Mouse (Mus musculus) midbrain, postnatal 0 days (tissue): ENCODE results near the gene Nfe2l3. TPM values are rescaled to one million over a fixed set of nuclear protein-coding genes. Genes with fewer than 3 reads are reported as not detected.
A peak's percentile ranks its signal among the peaks of the same experiment; 100 is the strongest.

Experiments used
- ATAC-seq: fragments of 200-750 bp; cut with Nextera tagmentation; 2 replicates; pipeline ENCODE4 v1.8.0; 2017; ENCODE audit warnings: moderate number of reproducible peaks, mild to moderate bottlenecking, moderate TSS enrichment, moderate library complexity; ENCODE audit not compliant: low FRiP score
- DNase-seq: peaks from one replicate; pipeline ENCODE4 v3.0.0-alpha.2; 2015; ENCODE audit warnings: low spot score
- H3K27ac ChIP-seq: fragments of 300-500 bp; sonication (generic); 2 replicates; pipeline ENCODE4 v1.5.1; 2014; ENCODE audit warnings: low read depth, mild to moderate bottlenecking, low read length, mixed read lengths
- H3K27me3 ChIP-seq: fragments of 300-500 bp; sonication (generic); 2 replicates; pipeline ENCODE4 v1.6.1; 2014; ENCODE audit warnings: low read length, control low read depth, mixed read lengths; ENCODE audit not compliant: insufficient read depth
- H3K36me3 ChIP-seq: fragments of 300-500 bp; sonication (generic); 2 replicates; pipeline ENCODE4 v1.6.1; 2014; ENCODE audit warnings: low read length, control low read depth, mixed read lengths; ENCODE audit not compliant: insufficient read depth
- H3K4me1 ChIP-seq: fragments of 300-500 bp; sonication (generic); 2 replicates; pipeline ENCODE4 v1.6.1; 2014; ENCODE audit warnings: mild to moderate bottlenecking, control low read depth, antibody characterized with exemption, low read length, mixed read lengths; ENCODE audit not compliant: insufficient read depth
- H3K4me2 ChIP-seq: fragments of 300-500 bp; sonication (generic); 2 replicates; pipeline ENCODE4 v1.6.1; 2014; ENCODE audit warnings: low read depth, mild to moderate bottlenecking, low read length, mixed read lengths; ENCODE audit not compliant: poor library complexity, severe bottlenecking
- H3K4me3 ChIP-seq: fragments of 300-500 bp; sonication (generic); 2 replicates; pipeline ENCODE4 v1.5.1; 2014; ENCODE audit warnings: low read depth, mild to moderate bottlenecking, low read length, moderate library complexity
- H3K9ac ChIP-seq: fragments of 300-500 bp; sonication (generic); replicated peaks from 2 replicates; pipeline ENCODE4 v1.6.1; 2014; ENCODE audit warnings: mild to moderate bottlenecking, low read length, moderate library complexity, mixed read lengths; ENCODE audit not compliant: poor library complexity, severe bottlenecking
- H3K9me3 ChIP-seq: fragments of 300-500 bp; sonication (generic); 2 replicates; pipeline ENCODE4 v1.6.1; 2016; ENCODE audit warnings: low read length, control low read depth
- CTCF ChIP-seq: IDR thresholded peaks from 2 replicates; pipeline ENCODE4 v1.5.1; 2016; ENCODE audit warnings: antibody characterized with exemption, mild to moderate bottlenecking
- WGBS: fragments of 180-500 bp; shearing (Covaris S2); extraction: QIAGEN DNeasy Blood & Tissue Kit; methylation state at CpG from one replicate; pipeline ENCODE4 v1.1.7; 2014; 5-methylcytosine and 5-hydroxymethylcytosine counted together
- polyA plus RNA-seq: library from polyadenylated mRNA; unstranded; fragments of >200 nt; fragmentation: Nextera tagmentation; extraction: Ambion mirVana; gene quantifications from 2 replicates; pipeline ENCODE4 v1.2.1, GENCODE M21; 2015
- total RNA-seq: library from RNA; depleted of rRNA; stranded (reverse); fragments of >200 nt; gene quantifications from 2 replicates; pipeline ENCODE4 v1.2.3, GENCODE M21; 2014; rRNA removed

The Nfe2l3 gene
- total and polyA plus RNA-seq, 2 experiments from 2014 or later: 7.3 to 12.7 TPM

DNA sequence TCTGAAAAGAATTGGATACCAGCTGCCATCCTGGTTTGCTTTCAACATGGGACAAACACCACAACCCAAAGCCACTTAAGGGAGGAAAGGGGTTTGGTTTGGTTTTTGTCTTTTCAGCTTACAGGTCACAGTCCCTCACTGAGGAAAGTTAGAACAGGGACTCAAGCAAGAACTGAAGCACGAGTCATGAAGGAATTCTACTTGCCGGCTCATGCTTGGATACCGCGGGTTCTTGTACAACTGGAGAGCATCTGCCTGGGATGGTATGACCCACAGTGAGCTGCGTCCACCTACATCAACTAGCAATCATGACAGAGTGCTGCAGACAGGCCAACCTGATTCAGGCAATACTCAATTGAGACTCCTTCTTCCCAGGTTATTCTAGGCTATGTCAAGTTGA lies 54.3 kb downstream of the Nfe2l3 start:
- WGBS: 92% methylated on average over 5 of the region's 5 CpGs
- DNase-seq (no peak), ATAC-seq (no peak)
- H3K36me3 ChIP-seq: peaks cover 10% of the 10 kb centered on the region; the same call in 1 of the 2 replicates
- H3K27me3 ChIP-seq: no peaks in the 10 kb centered on the region
- no peak for TF ChIP-seq CTCF
- no peak overlapping the region for H3K27ac ChIP-seq
- H3K4me2 ChIP-seq: no peak overlapping the region
- no peaks in the 10 kb centered on the region for H3K9me3 ChIP-seq
- no peak overlapping the region for H3K4me3 ChIP-seq
- no peaks in the 10 kb centered on the region for H3K4me1 ChIP-seq
- no peak overlapping the region for H3K9ac ChIP-seq

DNA sequence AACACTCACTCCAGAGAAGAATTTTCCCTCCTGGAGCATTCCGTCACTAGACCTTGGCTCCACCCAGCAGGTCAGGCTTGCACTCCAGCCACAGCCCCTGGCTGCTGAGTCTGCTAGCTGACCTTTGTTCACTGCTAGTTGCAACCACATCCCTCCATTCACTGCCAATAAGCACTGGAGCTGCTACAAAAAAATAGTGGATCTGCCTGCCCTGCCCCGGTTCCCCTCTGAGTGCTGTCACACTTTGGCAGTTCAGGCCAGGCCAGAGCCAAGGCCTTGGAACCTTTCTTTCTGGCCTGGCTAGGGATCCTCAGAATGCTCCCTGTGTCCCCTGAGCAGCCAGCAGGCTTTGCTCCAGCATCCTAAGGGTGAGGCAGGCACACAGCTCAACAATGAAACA lies 57.3 kb downstream of the Nfe2l3 start:
- Histone ChIP-seq H3K4me2 (no peak overlapping the region), H3K9me3 (no peaks in the 10 kb centered on the region), H3K9ac (no peak overlapping the region), H3K4me1 (no peaks in the 10 kb centered on the region), H3K27ac (no peak overlapping the region), H3K27me3 (no peaks in the 10 kb centered on the region), H3K4me3 (no peak overlapping the region), H3K36me3 (no peaks in the 10 kb centered on the region)
- no peak for TF ChIP-seq CTCF
- no peak for ATAC-seq
- 65% methylated on average over 2 of the region's 2 CpGs for WGBS
- DNase-seq: peak; percentile 19

DNA sequence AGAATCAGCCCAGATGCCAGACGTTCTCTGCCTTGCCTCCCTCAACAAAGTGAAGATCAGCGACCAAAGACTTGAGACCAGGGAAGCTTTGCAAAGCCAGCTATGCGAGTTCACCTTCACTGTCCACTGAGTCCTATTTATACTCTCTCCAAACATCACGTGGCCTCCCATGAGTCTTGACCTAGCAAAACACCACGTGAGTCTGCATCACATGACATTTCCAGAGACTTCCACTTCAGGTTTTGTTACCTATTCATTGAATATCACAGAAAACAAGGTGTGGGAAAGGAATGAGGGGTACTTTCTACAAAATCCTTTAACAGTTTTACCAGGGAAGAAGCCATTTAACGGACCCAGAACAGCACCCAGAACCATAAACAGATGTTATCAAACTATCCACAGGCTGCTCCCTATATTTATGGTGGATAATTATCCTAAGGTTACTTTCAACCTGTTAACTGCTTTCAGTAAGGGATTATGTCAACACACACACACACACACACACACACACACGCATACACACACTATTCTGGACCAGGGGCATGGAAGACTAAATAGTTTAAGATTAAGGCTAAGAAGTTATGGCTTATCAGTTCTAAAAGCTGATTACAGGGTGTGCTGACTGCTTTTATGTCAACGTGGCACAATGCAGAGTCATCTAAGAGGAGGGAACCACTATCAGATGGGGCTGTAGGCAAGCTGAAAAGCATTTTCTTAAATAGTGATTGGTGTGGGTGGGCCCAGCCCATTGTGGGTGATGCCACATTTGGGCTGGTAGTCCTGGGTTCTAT lies 65.0 kb downstream of the Nfe2l3 start:
- no peak overlapping the region for H3K4me2 ChIP-seq
- no peaks in the 10 kb centered on the region for H3K27me3 ChIP-seq
- no peaks in the 10 kb centered on the region for H3K36me3 ChIP-seq
- no peak for TF ChIP-seq CTCF
- H3K4me1 ChIP-seq: no peaks in the 10 kb centered on the region
- H3K9me3 ChIP-seq: no peaks in the 10 kb centered on the region
- ATAC-seq (no peak), DNase-seq (no peak)
- no peak overlapping the region for H3K27ac ChIP-seq
- no peak overlapping the region for H3K9ac ChIP-seq
- 75% methylated on average over 8 of the region's 8 CpGs for WGBS
- no peak overlapping the region for H3K4me3 ChIP-seq

DNA sequence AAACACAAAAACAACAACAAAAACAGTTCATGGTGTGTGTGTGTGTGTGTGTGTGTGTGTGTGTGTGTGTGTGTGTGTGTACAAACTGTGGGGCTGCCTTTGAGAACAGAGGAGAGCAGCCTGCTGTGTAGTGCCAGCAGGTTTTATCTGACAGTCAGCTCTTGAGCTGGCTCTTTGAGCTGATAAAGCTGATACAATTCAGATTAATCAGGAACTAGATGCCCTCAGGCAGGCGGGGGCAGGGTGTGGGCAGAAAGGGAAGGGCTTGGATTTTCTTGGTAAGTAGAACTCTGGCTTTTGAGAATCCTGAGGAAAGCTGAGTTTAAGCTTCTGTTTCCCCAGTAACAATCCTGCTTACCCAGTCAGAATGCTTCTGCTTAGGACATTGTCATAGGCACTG lies 73.2 kb downstream of the Nfe2l3 start:
- Histone ChIP-seq H3K27me3 (no peaks in the 10 kb centered on the region), H3K36me3 (no peaks in the 10 kb centered on the region), H3K4me3 (no peak overlapping the region), H3K27ac (no peak overlapping the region), H3K4me2 (no peak overlapping the region), H3K9me3 (no peaks in the 10 kb centered on the region), H3K9ac (no peak overlapping the region), H3K4me1 (no peaks in the 10 kb centered on the region)
- WGBS: 71% methylated on average over 1 of the region's 1 CpGs
- ATAC-seq (no peak), DNase-seq (no peak)
- TF ChIP-seq CTCF: no peak

DNA sequence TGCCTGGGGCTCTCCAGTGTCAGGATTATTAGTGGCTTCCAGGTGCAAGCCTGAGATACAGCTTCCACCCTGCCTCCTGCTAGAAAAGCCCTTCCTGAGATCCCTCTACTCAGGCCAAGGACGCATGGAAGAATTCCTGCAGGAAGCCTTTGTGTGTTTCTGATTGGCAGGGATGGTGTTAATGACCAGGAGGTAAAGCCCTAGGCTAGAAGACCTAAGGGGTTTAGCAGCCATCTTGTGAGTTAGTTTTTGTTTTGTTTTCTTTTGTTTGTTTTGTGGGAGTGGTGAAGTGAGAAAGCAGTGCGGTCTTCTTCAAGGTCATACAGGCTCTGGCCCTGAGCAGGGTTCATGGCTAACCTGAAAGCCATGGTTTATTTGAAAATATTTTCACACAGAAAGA lies 75.1 kb downstream of the Nfe2l3 start:
- 61% methylated on average over 2 of the region's 2 CpGs for WGBS
- no peaks in the 10 kb centered on the region for H3K27me3 ChIP-seq
- H3K27ac ChIP-seq: no peak overlapping the region
- H3K4me3 ChIP-seq: no peak overlapping the region
- no peaks in the 10 kb centered on the region for H3K9me3 ChIP-seq
- no peak for ATAC-seq
- no peak overlapping the region for H3K4me2 ChIP-seq
- no peaks in the 10 kb centered on the region for H3K36me3 ChIP-seq
- DNase-seq: no peak
- no peak overlapping the region for H3K9ac ChIP-seq
- no peak for TF ChIP-seq CTCF
- H3K4me1 ChIP-seq: no peaks in the 10 kb centered on the region

Other genes starting within 250 kb of the Nfe2l3 start
- gene Hnrnpa2b1, start 37.2 kb downstream of the Nfe2l3 start, total RNA-seq: 199 and 287 TPM in 2 replicates
- 659 and 746 TPM in 2 replicates for gene Hnrnpa2b1, start 37.2 kb downstream of the Nfe2l3 start, polyA plus RNA-seq
- gene Cbx3, start 37.7 kb downstream of the Nfe2l3 start, total RNA-seq: 129 and 138 TPM in 2 replicates
- 485 and 535 TPM in 2 replicates for gene Cbx3, start 37.7 kb downstream of the Nfe2l3 start, polyA plus RNA-seq
- gene Snx10, start 91.2 kb downstream of the Nfe2l3 start, total RNA-seq: 47.7 and 55.4 TPM in 2 replicates
- 67.4 and 70.4 TPM in 2 replicates for gene Snx10, start 91.2 kb downstream of the Nfe2l3 start, polyA plus RNA-seq